Mouse (Mus musculus) olfactory bulb, adult 2 months (tissue): ENCODE results near the gene Ubn2.

ENCODE experiments used
- CTCF ChIP-seq: fragments of 200-500 bp; IDR thresholded peaks from 2 replicates; pipeline ENCODE4 v1.5.1; 2012; ENCODE audit warnings: low read depth, mild to moderate bottlenecking, low read length, moderate library complexity; ENCODE audit not compliant: insufficient read depth
- POLR2A ChIP-seq: fragments of 200-500 bp; IDR thresholded peaks from 2 replicates; pipeline ENCODE4 v1.6.1; 2012; ENCODE audit warnings: mild to moderate bottlenecking, low read depth, low read length, moderate library complexity; ENCODE audit not compliant: insufficient read depth

GRCm38 (mm10) chr6:38492550-38492949, 58.8 kb downstream of the Ubn2 start:
- TF ChIP-seq POLR2A (no peak), CTCF (no peak)
